In the genomic region with DNA sequence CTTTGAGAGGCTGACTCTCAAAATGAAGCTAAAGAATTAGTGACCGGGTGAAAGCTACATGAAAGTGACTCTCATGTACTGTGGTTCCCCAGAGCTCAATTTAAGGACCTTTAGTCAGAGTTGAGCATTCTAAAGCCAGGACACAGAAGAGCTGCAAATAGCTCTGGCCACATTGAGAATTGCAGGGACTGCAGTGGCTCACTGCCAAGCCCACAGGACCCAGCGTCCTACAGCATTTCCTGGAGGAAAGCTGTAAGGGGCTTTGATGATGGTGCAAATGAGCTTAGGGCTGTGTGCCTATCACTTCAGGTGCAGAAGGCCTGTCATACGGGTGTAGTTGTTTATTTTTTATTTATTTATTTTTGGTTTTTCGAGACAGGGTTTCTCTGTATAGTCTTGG, we compare ENCODE assay signal across 14 mouse cellular contexts. TPM values are rescaled to one million over a fixed set of nuclear protein-coding genes. Genes with fewer than 3 reads are reported as not detected.
A peak's percentile ranks its signal among the peaks of the same experiment; 100 is the strongest.
DNase-seq lines count a peak whose midpoint lies in the region; ATAC-seq and TF ChIP-seq lines count a peak whose summit lies in the region.
"Had no signal": no experiment of that assay in that cellular context is flagged by ENCODE, and none has a peak within 500 bp of the region (broad histone marks: within the 10 kb centered on the region; RNA-seq: fewer than 3 reads in every experiment).

No protein-coding gene starts in this region.

- no peak overlapping the region for H3K4me2 ChIP-seq in lung, postnatal 0 days (replicated peaks; ENCODE audit: low read depth, low read length)
- H3K4me2 ChIP-seq: forebrain, embryonic 15.5 days; midbrain, embryonic 15.5 days had no signal

- TF ChIP-seq POLR2A in kidney, adult 2 months (IDR thresholded peaks at IDR 0.05; ENCODE audit: low read depth, low read length): no peak

- TF ChIP-seq CTCF in kidney, adult 2 months (conservative IDR thresholded peaks at IDR 0.05; ENCODE audit: insufficient read depth, insufficient read length, low read depth, low read length): no peak
- TF ChIP-seq CTCF in lung, postnatal 0 days (IDR thresholded peaks at IDR 0.05): peak; percentile 24; the same call in 1 of the 2 replicates

- H3K9me3 ChIP-seq in heart, embryonic 10.5 days: no peaks in the 10 kb centered on the region
- no peaks in the 10 kb centered on the region for H3K9me3 ChIP-seq in lung, postnatal 0 days (ENCODE audit: low read length)
- H3K9me3 ChIP-seq: forebrain, embryonic 15.5 days; midbrain, embryonic 15.5 days had no signal

- no peak overlapping the region for H3K27ac ChIP-seq in heart, embryonic 10.5 days
- H3K27ac ChIP-seq in kidney, adult 2 months (ENCODE audit: insufficient read depth, low read depth, low read length): peak overlapping the region; percentile 21; the same call in 1 of the 2 replicates
- no peak overlapping the region for H3K27ac ChIP-seq in lung, postnatal 0 days (ENCODE audit: low read length)
- H3K27ac ChIP-seq: forebrain, embryonic 15.5 days; midbrain, embryonic 15.5 days had no signal

- 73% methylated on average over 4 of the region's 4 CpGs for WGBS in heart, embryonic 10.5 days
- WGBS in kidney, adult 2 months: 66% methylated on average over 4 of the region's 4 CpGs
- 49% methylated on average over 4 of the region's 4 CpGs for WGBS in lung, postnatal 0 days

- peaks cover 38% of the 10 kb centered on the region for H3K36me3 ChIP-seq in heart, embryonic 10.5 days
- peaks cover 2% of the 10 kb centered on the region; the same call in 1 of the 2 replicates for H3K36me3 ChIP-seq in kidney, adult 2 months (ENCODE audit: control insufficient read depth, insufficient read depth, low read length)
- H3K36me3 ChIP-seq in lung, postnatal 0 days (ENCODE audit: insufficient read depth, low read length): peaks cover 24% of the 10 kb centered on the region; the same call in 1 of the 2 replicates

- H3K27me3 ChIP-seq in heart, embryonic 10.5 days (ENCODE audit: insufficient read depth, poor library complexity, severe bottlenecking): peaks cover 4% of the 10 kb centered on the region; the same call in 1 of the 2 replicates
- H3K27me3 ChIP-seq in kidney, adult 2 months (replicated peaks; ENCODE audit: control insufficient read depth, insufficient read depth, low read length): no peaks in the 10 kb centered on the region
- H3K27me3 ChIP-seq in lung, postnatal 0 days (replicated peaks; ENCODE audit: insufficient read depth, low read length): no peaks in the 10 kb centered on the region
- H3K27me3 ChIP-seq: forebrain, embryonic 15.5 days; midbrain, embryonic 15.5 days had no signal

- no peak overlapping the region for H3K9ac ChIP-seq in lung, postnatal 0 days (replicated peaks; ENCODE audit: low read depth)
- H3K9ac ChIP-seq: forebrain, embryonic 15.5 days; midbrain, embryonic 15.5 days had no signal

- TF ChIP-seq EP300 in lung, postnatal 0 days (IDR thresholded peaks at IDR 0.05): peak; percentile 21; the same call in 1 of the 2 replicates

- H3K4me3 ChIP-seq in heart, embryonic 10.5 days: no peak overlapping the region
- H3K4me3 ChIP-seq in kidney, adult 2 months (ENCODE audit: insufficient read depth, low read depth, low read length): no peak overlapping the region
- no peak overlapping the region for H3K4me3 ChIP-seq in lung, postnatal 0 days (ENCODE audit: low read depth, low read length)
- H3K4me3 ChIP-seq: forebrain, embryonic 15.5 days; midbrain, embryonic 15.5 days had no signal

- peaks cover 32% of the 10 kb centered on the region for H3K4me1 ChIP-seq in heart, embryonic 10.5 days
- H3K4me1 ChIP-seq in kidney, adult 2 months (ENCODE audit: control insufficient read depth, insufficient read depth, low read length): peaks cover 9% of the 10 kb centered on the region; the same call in 1 of the 2 replicates
- H3K4me1 ChIP-seq in lung, postnatal 0 days (ENCODE audit: insufficient read depth, low read depth, low read length): peaks cover 21% of the 10 kb centered on the region

- DNase-seq in heart, adult 11 months: peak; percentile 95
- no peak for DNase-seq in heart, embryonic 10.5 days (ENCODE audit: low spot score)
- DNase-seq in kidney, adult 2 months: peak; percentile 37
- DNase-seq in kidney, adult 18-20 months: no peak
- DNase-seq in lung, postnatal 0 days (ENCODE audit: low spot score): no peak
- DNase-seq in lung, postnatal 25 days (ENCODE audit: low spot score): no peak
- DNase-seq in urinary bladder, postnatal 14 days (ENCODE audit: low spot score): no peak
- DNase-seq: cerebellum, adult 9-11 months; liver; lung, adult 18-20 months; right cerebral cortex, postnatal 25 days; thymus, postnatal 4 days had no signal

- no peak for ATAC-seq in lung, postnatal 0 days
- ATAC-seq: forebrain, embryonic 15.5 days; midbrain, embryonic 15.5 days had no signal

RNA-seq across cellular contexts. Expression of a gene that starts 4.9 kb away (rescaled TPM):
- polyA plus RNA-seq in heart, embryonic 10.5 days (2016; fragmentation: Nextera tagmentation; extraction: Ambion mirVana): 43.7 and 47.7 TPM in 2 replicates
- 11.3 and 14.6 TPM in 2 replicates for polyA plus RNA-seq in kidney, adult 2 months (2012; rRNA removed)
- 48.9 and 52.5 TPM in 2 replicates for polyA plus RNA-seq in lung, postnatal 0 days (2015; fragmentation: Nextera tagmentation; extraction: Ambion mirVana)

RNA-seq across cellular contexts. Expression of a gene that starts 4.9 kb away (rescaled TPM):
- polyA plus RNA-seq in heart, embryonic 10.5 days (2016; fragmentation: Nextera tagmentation; extraction: Ambion mirVana): 53.3 and 55.2 TPM in 2 replicates
- 63.8 and 68.4 TPM in 2 replicates for polyA plus RNA-seq in kidney, adult 2 months (2012; rRNA removed)
- polyA plus RNA-seq in lung, postnatal 0 days (2015; fragmentation: Nextera tagmentation; extraction: Ambion mirVana): 42.3 and 43.1 TPM in 2 replicates

RNA-seq across cellular contexts. Expression of a gene that starts 30.3 kb away (rescaled TPM):
- polyA plus RNA-seq in heart, embryonic 10.5 days (2016; fragmentation: Nextera tagmentation; extraction: Ambion mirVana): 12.7 and 18.9 TPM in 2 replicates
- 12.4 and 16.9 TPM in 2 replicates for polyA plus RNA-seq in kidney, adult 2 months (2012; rRNA removed)
- polyA plus RNA-seq in lung, postnatal 0 days (2015; fragmentation: Nextera tagmentation; extraction: Ambion mirVana): 4.3 and 4.5 TPM in 2 replicates

RNA-seq across cellular contexts. Expression of a gene that starts 36.0 kb away (rescaled TPM):
- polyA plus RNA-seq in heart, embryonic 10.5 days (2016; fragmentation: Nextera tagmentation; extraction: Ambion mirVana): 408 and 575 TPM in 2 replicates
- polyA plus RNA-seq in kidney, adult 2 months (2012; rRNA removed): 280 and 340 TPM in 2 replicates
- polyA plus RNA-seq in lung, postnatal 0 days (2015; fragmentation: Nextera tagmentation; extraction: Ambion mirVana): 153 TPM in 2 replicates

RNA-seq across cellular contexts. Expression of a gene that starts 50.5 kb away (rescaled TPM):
- polyA plus RNA-seq in heart, embryonic 10.5 days (2016; fragmentation: Nextera tagmentation; extraction: Ambion mirVana): 109 and 116 TPM in 2 replicates
- polyA plus RNA-seq in kidney, adult 2 months (2012; rRNA removed): 40.3 and 44.3 TPM in 2 replicates
- polyA plus RNA-seq in lung, postnatal 0 days (2015; fragmentation: Nextera tagmentation; extraction: Ambion mirVana): 86.1 and 89.6 TPM in 2 replicates

Comparison
In these comparisons a context has a peak if more than half of its experiments do, and no peak if none do; other contexts are left out.
1. DNase-seq: peak in heart, adult 11 months (single experiment) and kidney, adult 2 months (single experiment); none in heart, embryonic 10.5 days (single experiment), kidney, adult 18-20 months (single experiment), lung, postnatal 0 days (single experiment), lung, postnatal 25 days (single experiment) and urinary bladder, postnatal 14 days (single experiment).